Mouse (Mus musculus) embryonic fibroblast, embryonic 13.5 days (primary cell): ENCODE measurements around the gene March4.

Source experiments
- CTCF ChIP-seq: IDR thresholded peaks from 2 replicates; pipeline ENCODE4 v1.5.1; 2011; ENCODE audit warnings: mild to moderate bottlenecking, control low read depth, low read length, moderate library complexity, borderline replicate concordance; ENCODE audit not compliant: insufficient read depth
- POLR2A ChIP-seq: IDR thresholded peaks from 2 replicates; pipeline ENCODE4 v1.6.1; 2011; ENCODE audit warnings: low read depth, mild to moderate bottlenecking, control low read depth, low read length, moderate library complexity

- TF ChIP-seq CTCF (no peak), POLR2A (no peak)
Observed at GRCm38 (mm10) chr1:72556471-72556870, 19.7 kb upstream of the March4 start.
